Mouse (Mus musculus) CH12.LX (cell line): Measurements from ENCODE around the gene Gpnmb. TPM values are rescaled to one million over a fixed set of nuclear protein-coding genes. Genes with fewer than 3 reads are reported as not detected.
A peak's percentile ranks its signal among the peaks of the same experiment; 100 is the strongest.

Experiments
- DNase-seq: peaks from one replicate; pipeline ENCODE4 v3.0.0-alpha.2; 2013; ENCODE audit errors: extremely low read depth
- H3K27ac ChIP-seq: 2 replicates; pipeline ENCODE4 v1.5.1; 2012; ENCODE audit warnings: low read depth, mild to moderate bottlenecking, control low read depth, moderate library complexity; ENCODE audit not compliant: insufficient read depth
- H3K27me3 ChIP-seq: replicated peaks from 2 replicates; pipeline ENCODE3; 2012; ENCODE audit warnings: inconsistent platforms
- H3K36me3 ChIP-seq, 2 experiments: replicated peaks in 1 of 2; 2 replicates each; pipeline versions ENCODE3 to v1.6.1; 2012; ENCODE audit warnings: inconsistent platforms in 1 of 2, low read length in 1 of 2, mild to moderate bottlenecking in 1 of 2, mixed read lengths in 1 of 2, moderate library complexity in 1 of 2; ENCODE audit not compliant: control insufficient read depth in 1 of 2, insufficient read depth in 1 of 2
- H3K4me1 ChIP-seq, 2 experiments: 2 replicates each; pipeline ENCODE4 v1.6.1; 2012; ENCODE audit warnings: inconsistent platforms in 1 of 2, moderate library complexity in 1 of 2; ENCODE audit not compliant: insufficient read depth in 2 of 2, control insufficient read depth in 1 of 2
- H3K4me2 ChIP-seq: 2 replicates; pipeline ENCODE4 v1.6.1; 2012; ENCODE audit warnings: low read depth, mild to moderate bottlenecking, control low read depth; ENCODE audit not compliant: poor library complexity, insufficient read depth, severe bottlenecking
- H3K4me3 ChIP-seq, 3 experiments: fragments of 150-350 bp in 1 of 3; sonication (generic) in 1 of 3; replicated peaks in 1 of 3; 2 replicates each; pipeline versions ENCODE3 to v1.5.1; 2011 to 2012; ENCODE audit warnings: low read depth in 2 of 3, low read length in 2 of 3, mild to moderate bottlenecking in 2 of 3, moderate library complexity in 2 of 3, control low read depth in 1 of 3, improper control_type of control experiment in 1 of 3, inconsistent platforms in 1 of 3, mixed read lengths in 1 of 3; ENCODE audit not compliant: poor library complexity in 1 of 3
- H3K79me2 ChIP-seq: replicated peaks from 2 replicates; pipeline ENCODE4 v1.6.1; 2012; ENCODE audit warnings: mild to moderate bottlenecking, moderate library complexity; ENCODE audit not compliant: control insufficient read depth, poor library complexity, insufficient read depth, severe bottlenecking; ENCODE audit errors: extremely low read depth
- H3K9ac ChIP-seq: 2 replicates; pipeline ENCODE4 v1.6.1; 2012; ENCODE audit warnings: low read depth, mild to moderate bottlenecking, control low read depth, moderate library complexity; ENCODE audit not compliant: insufficient read depth
- H3K9me3 ChIP-seq: replicated peaks from 2 replicates; pipeline ENCODE3; 2012; ENCODE audit warnings: low read length, inconsistent platforms, mixed read lengths
- CTCF ChIP-seq, 2 experiments: IDR thresholded peaks in 1 of 2; conservative IDR thresholded peaks in 1 of 2; 2 replicates each; pipeline ENCODE4 v1.5.1; 2011 to 2012; ENCODE audit warnings: low read depth in 2 of 2, low read length in 2 of 2, improper control_type of control experiment in 1 of 2, inconsistent platforms in 1 of 2, mild to moderate bottlenecking in 1 of 2, moderate library complexity in 1 of 2
- ELF1 ChIP-seq: IDR thresholded peaks from 2 replicates; pipeline ENCODE4 v1.6.1; 2014; ENCODE audit warnings: low read depth, mild to moderate bottlenecking, inconsistent platforms, low read length, improper control_type of control experiment
- EP300 ChIP-seq: IDR thresholded peaks from 2 replicates; pipeline ENCODE4 v1.6.1; 2011; ENCODE audit warnings: low read length, improper control_type of control experiment
- ETS1 ChIP-seq: conservative IDR thresholded peaks from 2 replicates; pipeline ENCODE4 v1.6.1; 2012; ENCODE audit warnings: low read depth, mild to moderate bottlenecking, inconsistent platforms, low read length, improper control_type of control experiment, moderate library complexity
- JUN ChIP-seq: IDR thresholded peaks from 2 replicates; pipeline ENCODE4 v1.6.1; 2011; ENCODE audit warnings: low read depth, mild to moderate bottlenecking, low read length, improper control_type of control experiment, moderate library complexity; ENCODE audit not compliant: insufficient read depth
- JUND ChIP-seq: conservative IDR thresholded peaks from 2 replicates; pipeline ENCODE4 v1.6.1; 2011; ENCODE audit warnings: low read depth, low read length, improper control_type of control experiment
- MAFK ChIP-seq: IDR thresholded peaks from 2 replicates; pipeline ENCODE4 v1.6.1; 2011; ENCODE audit warnings: low read length, improper control_type of control experiment; ENCODE audit not compliant: insufficient replicate concordance
- MEF2A ChIP-seq: IDR thresholded peaks from 2 replicates; pipeline ENCODE4 v1.6.1; 2014; ENCODE audit warnings: low read depth, mild to moderate bottlenecking, inconsistent platforms, low read length, improper control_type of control experiment, borderline replicate concordance
- MXI1 ChIP-seq: IDR thresholded peaks from 2 replicates; pipeline ENCODE4 v1.6.1; 2011; ENCODE audit warnings: mild to moderate bottlenecking, low read depth, low read length, improper control_type of control experiment
- POLR2A ChIP-seq: IDR thresholded peaks from 2 replicates; pipeline ENCODE4 v1.6.1; 2011; ENCODE audit warnings: low read depth, mild to moderate bottlenecking, improper control_type of control experiment, low read length
- RAD21 ChIP-seq: IDR thresholded peaks from 2 replicates; pipeline ENCODE4 v1.6.1; 2011; ENCODE audit warnings: low read depth, mild to moderate bottlenecking, low read length, improper control_type of control experiment, moderate library complexity
- TBP ChIP-seq: conservative IDR thresholded peaks from 2 replicates; pipeline ENCODE4 v1.6.1; 2011; ENCODE audit warnings: low read depth, low read length, improper control_type of control experiment
- TCF12 ChIP-seq: IDR thresholded peaks from 2 replicates; pipeline ENCODE4 v1.6.1; 2014; ENCODE audit warnings: low read depth, mild to moderate bottlenecking, inconsistent platforms, low read length, improper control_type of control experiment
- UBTF ChIP-seq: IDR thresholded peaks from 2 replicates; pipeline ENCODE4 v1.6.1; 2012; ENCODE audit warnings: low read depth, mild to moderate bottlenecking, inconsistent platforms, low read length, improper control_type of control experiment, moderate library complexity
- USF2 ChIP-seq: conservative IDR thresholded peaks from 2 replicates; pipeline ENCODE4 v1.6.1; 2011; ENCODE audit warnings: low read depth, low read length, improper control_type of control experiment
- ZC3H11A ChIP-seq: IDR thresholded peaks from 2 replicates; pipeline ENCODE4 v1.6.1; 2012; ENCODE audit warnings: low read depth, mild to moderate bottlenecking, inconsistent platforms, low read length, improper control_type of control experiment
- ZKSCAN1 ChIP-seq: IDR thresholded peaks from 2 replicates; pipeline ENCODE4 v1.6.1; 2012; ENCODE audit warnings: low read depth, inconsistent platforms, low read length, improper control_type of control experiment, borderline replicate concordance
- ZNF384 ChIP-seq: IDR thresholded peaks from 2 replicates; pipeline ENCODE4 v1.6.1; 2012; ENCODE audit warnings: low read depth, low read length, improper control_type of control experiment, inconsistent platforms
- dilution Hi-C: fragments of 300-500 bp; cut with MboI; formaldehyde crosslinking; loops from 2 replicates; pipeline ENCODE4 v1.14.3; 2020; ENCODE audit warnings: low sequenced_read_pairs; ENCODE audit not compliant: extremely low pct_unique_long_range_greater_than_20kb, extremely low pct_ligation_motif_present
- in situ Hi-C: fragments of 300-500 bp; cut with MboI; formaldehyde crosslinking; loops from 3 replicates; pipeline ENCODE4 v1.14.3; 2019; ENCODE audit warnings: low sequenced_read_pairs, low pct_ligation_motif_present, low pct_unique_long_range_greater_than_20kb, mixed read lengths
- polyA plus RNA-seq: library from polyadenylated mRNA; unstranded; fragments of >175 nt; gene quantifications from 2 replicates; pipeline ENCODE4 v1.2.1, GENCODE M21; 2012; ENCODE audit warnings: low read depth; ENCODE audit not compliant: insufficient read length
- total RNA-seq, 2 experiments: library from RNA; depleted of rRNA; stranded (reverse); fragments of 300-350 nt in 1 of 2; fragments of >200 nt in 1 of 2; gene quantifications; 2 replicates each; pipeline ENCODE4 v1.2.3; 2012 to 2014

Gene Gpnmb
- total and polyA plus RNA-seq, 3 experiments, result 0.24 TPM; not detected in 2

- TF ChIP-seq UBTF (0 out of 2 replicates have a peak, but pooled peaks have one; percentile 7), EP300 (no peak)
- Histone ChIP-seq H3K4me3 (peak overlapping the region; percentile 89 to 99 (median 95)), H3K27ac (peak overlapping the region; percentile 50), H3K9ac (peak overlapping the region; percentile 78), H3K9me3 (no peaks in the 10 kb centered on the region), H3K79me2 (peaks cover 48% of the 10 kb centered on the region), H3K4me1 (peaks cover 0 to 29% of the 10 kb centered on the region in 2 experiments; a peak in 2 of 4 replicates), H3K4me2 (peak overlapping the region; percentile 98), H3K27me3 (peaks cover 1% of the 10 kb centered on the region), H3K36me3 (peaks cover 3 to 30% of the 10 kb centered on the region in 2 experiments)
- in situ Hi-C loops (loop anchor here (10.0 kb wide), 1 partner anchor 61 kb away; no protein-coding TSS in a partner anchor), dilution Hi-C loops (no loop called here)
- DNase-seq, result no peak
Observed at GRCm38 (mm10) chr6:49074117-49074490, 37.8 kb downstream of the Gpnmb start.

- H3K4me3 ChIP-seq, result no peak overlapping the region
- DNase-seq, result no peak
- peaks cover 0 to 25% of the 10 kb centered on the region in 2 experiments; a peak in 2 of 4 replicates for H3K4me1 ChIP-seq
- H3K27me3 ChIP-seq, result no peaks in the 10 kb centered on the region
- H3K9me3 ChIP-seq, result no peaks in the 10 kb centered on the region
- dilution Hi-C loops, result no loop called here
- no peak overlapping the region for H3K27ac ChIP-seq
- in situ Hi-C loops, result loop anchor here (10.0 kb wide), 1 partner anchor 57 kb away; no protein-coding TSS in a partner anchor
- no peak overlapping the region for H3K4me2 ChIP-seq
- TF ChIP-seq POLR2A, result no peak
- no peak for TF ChIP-seq CTCF (conservative IDR thresholded peaks at IDR 0.05 in 1 of 2, IDR thresholded peaks at IDR 0.05 in 1 of 2; ENCODE audit: low read depth in 2 of 2, low read length in 2 of 2)
- TF ChIP-seq ETS1, result no peak
- no peak for TF ChIP-seq USF2
- no peak for TF ChIP-seq ZNF384
- no peak for TF ChIP-seq EP300
- no peak for TF ChIP-seq JUN
- TF ChIP-seq MXI1, result no peak
- no peak for TF ChIP-seq TBP
- no peak for TF ChIP-seq MEF2A
- TF ChIP-seq ZKSCAN1, result no peak
- TF ChIP-seq MAFK, result no peak
- TF ChIP-seq JUND, result no peak
- TF ChIP-seq ZC3H11A, result no peak
- TF ChIP-seq ELF1, result no peak
- TF ChIP-seq RAD21, result no peak
- TF ChIP-seq TCF12, result no peak
- H3K79me2 ChIP-seq, result peaks cover 57% of the 10 kb centered on the region
- H3K36me3 ChIP-seq, result peaks cover 10 to 50% of the 10 kb centered on the region in 2 experiments
- no peak overlapping the region for H3K9ac ChIP-seq
Observed at GRCm38 (mm10) chr6:49077894-49078293, 41.5 kb downstream of the Gpnmb start.
